Mouse (Mus musculus): ENCODE results near the gene Cdc25a.

DNA sequence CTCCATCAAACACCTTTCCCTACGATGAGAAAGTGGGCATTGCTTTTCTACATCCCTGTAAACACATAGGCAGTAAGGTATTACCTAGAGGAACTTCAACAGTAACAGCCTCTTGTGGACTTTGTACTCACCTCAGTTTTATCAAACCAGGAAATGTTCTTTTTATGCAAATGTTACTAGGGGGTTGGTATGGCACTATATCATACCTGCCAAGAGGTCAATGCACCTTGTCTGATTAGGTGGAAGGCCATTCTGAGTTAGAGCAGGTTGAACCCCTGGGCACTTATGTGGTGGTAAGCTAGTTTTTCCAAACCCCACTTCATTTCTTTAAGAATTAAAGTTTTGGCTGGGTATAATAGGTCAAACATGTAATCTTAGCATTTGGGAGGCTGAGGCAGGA, 3.9 kb downstream of the Cdc25a start:
- TF ChIP-seq POLR2A (IDR thresholded peaks at IDR 0.05; ENCODE audit: low read depth, low read length) (no peak), CTCF (IDR thresholded peaks at IDR 0.05; ENCODE audit: extremely low read depth, insufficient read depth, insufficient read length, insufficient replicate concordance) (no peak)

Data from spleen, adult 2 months (tissue).